28 mouse cellular contexts compared by ENCODE assay signal in genomic region chr1:39840856-39841255, GRCm38 (mm10). TPM values are rescaled to one million over a fixed set of nuclear protein-coding genes. Genes with fewer than 3 reads are reported as not detected.
DNase-seq lines count a peak whose midpoint lies in the region; TF ChIP-seq lines count a peak whose summit lies in the region.
"Had no signal": no experiment of that assay in that cellular context is flagged by ENCODE, and none has a peak within 500 bp of the region (broad histone marks: within the 10 kb centered on the region; RNA-seq: fewer than 3 reads in every experiment).

No protein-coding gene starts in this region.

- H3K4me3 ChIP-seq in thymus, adult 2 months (ENCODE audit: control insufficient read depth, insufficient read depth, low read length): no peak overlapping the region
- H3K4me3 ChIP-seq: embryonic facial prominence, embryonic 12.5 days; heart, embryonic 10.5 days; heart, embryonic 15.5 days; hindbrain, embryonic 13.5 days; liver, embryonic 15.5 days; midbrain, embryonic 12.5 days; stomach, embryonic 15.5 days had no signal

- peaks cover 30% of the 10 kb centered on the region for H3K4me1 ChIP-seq in thymus, adult 2 months (replicated peaks; ENCODE audit: control insufficient read depth, insufficient read depth, low read length)

- 14% methylated on average over 4 of the region's 4 CpGs for WGBS in thymus, adult 2 months

- DNase-seq in A20 (ENCODE audit: low read depth, low spot score): peak; percentile 81
- DNase-seq in T-cell, adult 2 months (ENCODE audit: low spot score): peak; percentile 13
- DNase-seq in thymus, adult 2 months: peak; percentile 30
- peak; percentile 13 to 55 for DNase-seq in thymus, postnatal 36 days
- DNase-seq in cerebellum, postnatal 10 days: no peak
- no peak for DNase-seq in spleen, adult 18-20 months
- DNase-seq in B cell, adult 2 months: no peak
- DNase-seq: adrenal gland, postnatal 25 days; cerebellum, adult 2 months; cerebellum, postnatal 36 days; gastrocnemius, postnatal 25 days; heart, adult 11 months; kidney, adult 9 months; kidney, postnatal 10 days; liver; lung, embryonic 14.5 days had no signal

- no peak for TF ChIP-seq POLR2A in thymus, adult 2 months (IDR thresholded peaks at IDR 0.05; ENCODE audit: control insufficient read depth, extremely low read depth, insufficient read depth, low read length, poor library complexity)

- H3K27me3 ChIP-seq in thymus, adult 2 months (ENCODE audit: control insufficient read depth, insufficient read depth, low read length): no peaks in the 10 kb centered on the region
- H3K27me3 ChIP-seq: embryonic facial prominence, embryonic 12.5 days; heart, embryonic 15.5 days; hindbrain, embryonic 13.5 days; liver, embryonic 15.5 days; midbrain, embryonic 12.5 days; stomach, embryonic 15.5 days had no signal

- H3K27ac ChIP-seq in thymus, adult 2 months (ENCODE audit: control insufficient read depth, insufficient read depth, low read length): no peak overlapping the region
- H3K27ac ChIP-seq: embryonic facial prominence, embryonic 12.5 days; heart, embryonic 10.5 days; heart, embryonic 15.5 days; hindbrain, embryonic 13.5 days; liver, embryonic 15.5 days; midbrain, embryonic 12.5 days; stomach, embryonic 15.5 days had no signal

- H3K36me3 ChIP-seq in thymus, adult 2 months (ENCODE audit: control insufficient read depth, insufficient read depth, low read length): no peaks in the 10 kb centered on the region
- H3K36me3 ChIP-seq: embryonic facial prominence, embryonic 12.5 days; heart, embryonic 10.5 days; heart, embryonic 15.5 days; hindbrain, embryonic 13.5 days; liver, embryonic 15.5 days; midbrain, embryonic 12.5 days; stomach, embryonic 15.5 days had no signal

- no peak for TF ChIP-seq CTCF in thymus, adult 2 months (IDR thresholded peaks at IDR 0.05; ENCODE audit: borderline replicate concordance, control insufficient read depth, extremely low read depth, insufficient read depth, low read length, poor library complexity)

RNA-seq across cellular contexts. Expression of gene Gm3646, which starts 35.7 kb away (rescaled TPM):
- not detected in 2 replicates for polyA plus RNA-seq in thymus, adult 2 months (2012; rRNA removed)
- polyA plus RNA-seq: cerebellum, adult 2 months; embryonic facial prominence, embryonic 12.5 days; forebrain, embryonic 14.5 days; hindbrain, embryonic 13.5 days; intestine, postnatal 0 days; limb, embryonic 11.5 days; liver, embryonic 15.5 days; lung, embryonic 14.5 days; midbrain, embryonic 12.5 days; neural tube, embryonic 14.5 days; small intestine, adult 2 months had no signal

RNA-seq across cellular contexts. Expression of gene Map4k4, which starts 59.9 kb away (rescaled TPM):
- polyA plus RNA-seq in thymus, adult 2 months (2012; rRNA removed): 164 and 167 TPM in 2 replicates

Comparison
In these comparisons a context has a peak if more than half of its experiments do, and no peak if none do; other contexts are left out.
1. DNase-seq: peak in A20 (single experiment), T-cell, adult 2 months (single experiment), thymus, adult 2 months (single experiment) and thymus, postnatal 36 days (2 of 2); none in cerebellum, postnatal 10 days (0 of 2), spleen, adult 18-20 months (0 of 2) and B cell, adult 2 months (0 of 2).